Mouse (Mus musculus) E14TG2a.4 (cell line): ENCODE results near the gene Npcd.

Experiments used
- H3K27me3 ChIP-seq: 2 replicates; pipeline ENCODE4 v1.6.1; 2014; ENCODE audit warnings: low read length, control low read depth; ENCODE audit not compliant: insufficient read depth
- H3K36me3 ChIP-seq: 2 replicates; pipeline ENCODE4 v1.6.1; 2014; ENCODE audit warnings: low read length, control low read depth; ENCODE audit not compliant: insufficient read depth
- H3K4me1 ChIP-seq: replicated peaks from 2 replicates; pipeline ENCODE4 v1.6.1; 2014; ENCODE audit warnings: low read depth, low read length, control low read depth
- H3K4me3 ChIP-seq: replicated peaks from 2 replicates; pipeline ENCODE4 v1.5.1; 2014; ENCODE audit warnings: mild to moderate bottlenecking, low read length
- H3K9me3 ChIP-seq: 2 replicates; pipeline ENCODE4 v1.6.1; 2014; ENCODE audit warnings: low read length, control low read depth
- CTCF ChIP-seq: conservative IDR thresholded peaks from 2 replicates; pipeline ENCODE4 v1.5.1; 2014; ENCODE audit warnings: low read length
- NANOG ChIP-seq: IDR thresholded peaks from 2 replicates; pipeline ENCODE4 v1.6.1; 2014; ENCODE audit warnings: borderline replicate concordance, low read length, mixed read lengths
- POU5F1 ChIP-seq: IDR thresholded peaks from 2 replicates; pipeline ENCODE4 v1.6.1; 2014; ENCODE audit warnings: low read length, borderline replicate concordance

Npcd gene

DNA sequence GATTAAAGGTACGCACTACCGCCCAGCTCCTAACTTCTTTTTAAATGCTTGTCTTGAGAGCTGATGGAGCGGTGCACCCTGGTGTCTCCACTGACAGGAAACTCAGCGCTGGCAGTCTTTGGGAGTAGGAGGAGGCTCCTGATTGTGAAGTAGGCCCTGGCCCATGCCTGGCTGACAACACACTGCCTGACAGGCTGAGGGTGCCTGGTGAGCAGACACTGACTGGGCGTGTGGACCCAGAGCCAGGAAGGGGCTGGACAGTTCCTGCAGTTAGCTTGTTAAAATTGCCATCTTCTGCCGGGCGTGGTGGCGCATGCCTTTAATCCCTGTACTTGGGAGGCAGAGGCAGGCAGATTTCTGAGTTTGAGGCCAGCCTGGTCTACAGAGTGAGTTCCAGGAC, 83.8 kb downstream of the Npcd start:
- Histone ChIP-seq H3K27me3 (no peaks in the 10 kb centered on the region; the same call in 1 of the 2 replicates), H3K4me3 (no peak overlapping the region), H3K36me3 (no peaks in the 10 kb centered on the region), H3K9me3 (no peaks in the 10 kb centered on the region), H3K4me1 (peaks cover 65% of the 10 kb centered on the region)
- TF ChIP-seq NANOG (no peak), POU5F1 (no peak), CTCF (no peak)

DNA sequence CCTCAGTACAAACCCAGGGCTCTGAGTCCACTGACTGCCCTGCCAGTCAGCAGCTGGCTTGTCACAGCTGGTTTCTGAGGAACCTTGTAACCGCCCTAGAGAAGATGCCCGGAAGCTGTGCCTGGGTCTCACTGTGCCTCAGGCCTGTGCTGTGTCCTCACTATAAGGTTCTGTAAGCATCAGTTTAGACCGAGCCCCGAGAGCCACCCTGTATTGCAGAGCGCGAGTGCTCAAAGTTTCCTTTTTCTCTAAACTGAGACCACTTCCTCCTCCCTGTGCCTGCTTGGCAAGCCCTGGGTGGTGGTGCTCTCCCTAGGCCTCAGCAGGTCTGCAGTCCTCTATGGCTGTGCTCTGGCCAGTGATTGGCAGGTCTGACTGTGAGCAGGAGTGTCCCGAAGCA, 84.9 kb downstream of the Npcd start:
- TF ChIP-seq CTCF (no peak), NANOG (no peak), POU5F1 (no peak)

DNA sequence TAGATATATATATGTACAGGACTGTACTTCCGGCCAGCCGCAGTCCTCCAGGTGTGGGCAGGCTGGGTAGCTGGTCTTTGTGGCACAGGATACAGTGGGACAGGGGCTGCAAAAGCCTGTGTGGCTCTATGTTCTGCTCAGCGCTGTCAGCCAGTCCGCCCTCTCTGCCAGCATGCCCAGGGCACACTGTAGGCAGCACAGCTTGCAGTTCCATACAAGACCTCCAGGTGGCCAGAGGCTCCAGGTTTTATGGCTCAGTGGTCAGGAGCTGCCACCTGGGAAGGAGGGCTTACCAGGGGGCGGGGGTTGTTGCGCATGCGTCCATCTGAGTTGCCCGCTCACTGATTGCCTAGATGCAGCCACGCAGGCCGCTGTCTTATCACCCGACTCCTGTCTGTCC, 86.0 kb downstream of the Npcd start:
- Histone ChIP-seq H3K4me3 (peak overlapping the region; percentile 70), H3K4me1 (peaks cover 73% of the 10 kb centered on the region), H3K27me3 (no peaks in the 10 kb centered on the region), H3K9me3 (no peaks in the 10 kb centered on the region), H3K36me3 (no peaks in the 10 kb centered on the region)
- TF ChIP-seq NANOG (no peak), CTCF (peak; percentile 95)

More for the DNA sequence above, 84.9 kb downstream of the Npcd start:
- H3K4me1 ChIP-seq = peaks cover 76% of the 10 kb centered on the region
- H3K9me3 ChIP-seq = no peaks in the 10 kb centered on the region
- no peaks in the 10 kb centered on the region; the same call in 1 of the 2 replicates for H3K27me3 ChIP-seq
- no peak overlapping the region; the same call in 1 of the 2 replicates for H3K4me3 ChIP-seq
- no peaks in the 10 kb centered on the region for H3K36me3 ChIP-seq

DNA sequence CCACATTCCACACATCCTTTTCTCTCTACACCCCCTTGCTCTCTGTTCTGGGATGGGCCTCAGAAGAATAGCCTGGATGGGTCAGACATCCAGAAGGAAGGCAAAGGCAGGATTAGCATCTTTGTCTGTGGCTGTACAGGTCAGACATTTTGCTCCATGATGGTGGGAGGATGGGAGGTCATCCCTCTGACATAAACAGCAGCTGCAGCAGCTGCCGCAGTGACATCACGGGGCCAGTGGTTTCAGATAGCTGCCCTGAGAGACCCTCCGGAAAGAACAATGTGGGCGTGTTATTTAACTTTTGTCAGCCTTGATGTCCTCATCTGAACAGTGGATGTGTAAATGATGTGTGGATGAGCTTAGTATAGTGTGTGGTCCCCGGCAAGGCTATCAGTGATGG, 88.2 kb downstream of the Npcd start:
- Histone ChIP-seq H3K27me3 (peaks cover 5% of the 10 kb centered on the region; the same call in 1 of the 2 replicates), H3K4me1 (peaks cover 70% of the 10 kb centered on the region), H3K36me3 (no peaks in the 10 kb centered on the region), H3K9me3 (no peaks in the 10 kb centered on the region), H3K4me3 (0 out of 2 replicates have a peak overlapping the region, but pooled peaks have one; percentile 48)
- TF ChIP-seq CTCF = no peak
- no peak for TF ChIP-seq NANOG
- no peak for TF ChIP-seq POU5F1

DNA sequence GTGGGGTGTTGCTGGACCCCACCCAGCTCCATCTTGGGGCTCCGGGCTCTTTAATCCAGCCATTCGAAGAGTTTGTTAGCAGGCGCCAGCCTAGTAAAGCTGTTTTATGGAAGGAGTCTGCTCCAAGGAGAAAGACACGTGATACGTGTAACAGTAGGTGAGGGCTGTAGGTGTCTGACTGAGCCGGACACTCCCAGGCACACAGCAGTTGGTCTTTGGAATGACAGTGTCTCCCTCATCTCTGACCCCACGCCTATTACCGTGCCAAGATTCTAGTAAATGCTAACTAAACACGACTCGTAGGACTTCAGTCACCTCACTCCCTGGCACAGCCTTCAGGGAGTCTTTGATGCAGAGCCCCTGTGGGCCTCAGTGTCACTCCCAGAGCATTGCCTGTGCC, 88.7 kb downstream of the Npcd start:
- Histone ChIP-seq H3K36me3 (no peaks in the 10 kb centered on the region), H3K4me3 (peak overlapping the region; percentile 48; the same call in 1 of the 2 replicates), H3K27me3 (peaks cover 5% of the 10 kb centered on the region; the same call in 1 of the 2 replicates), H3K9me3 (no peaks in the 10 kb centered on the region), H3K4me1 (peaks cover 69% of the 10 kb centered on the region)
- no peak for TF ChIP-seq CTCF
- no peak for TF ChIP-seq POU5F1
- no peak for TF ChIP-seq NANOG

DNA sequence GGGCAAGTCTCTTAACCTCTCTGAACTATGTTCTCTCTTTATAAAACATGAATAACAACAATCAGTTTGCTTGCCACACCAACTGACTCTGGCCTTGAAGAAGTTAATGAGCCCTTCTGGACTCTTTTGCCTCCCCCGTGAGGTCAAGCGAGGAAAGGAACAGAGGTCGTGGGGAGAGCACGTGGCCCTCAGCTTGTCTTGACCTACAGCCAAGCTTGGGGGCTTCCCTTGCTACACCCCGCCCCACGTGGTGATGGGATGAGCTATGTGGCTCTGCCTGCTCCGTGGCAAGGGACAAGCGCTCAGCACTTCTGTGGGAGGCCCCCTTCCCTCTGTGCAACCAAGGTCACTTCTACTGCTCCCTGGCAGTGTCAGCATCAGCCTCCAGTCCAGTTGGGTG, 89.3 kb downstream of the Npcd start:
- TF ChIP-seq NANOG (peak; percentile 8; the same call in 1 of the 2 replicates), CTCF (no peak), POU5F1 (no peak)
- Histone ChIP-seq H3K4me1 (peaks cover 65% of the 10 kb centered on the region), H3K36me3 (peaks cover 1% of the 10 kb centered on the region; the same call in 1 of the 2 replicates), H3K9me3 (no peaks in the 10 kb centered on the region), H3K27me3 (peaks cover 5% of the 10 kb centered on the region; the same call in 1 of the 2 replicates), H3K4me3 (peak overlapping the region; percentile 48; the same call in 1 of the 2 replicates)

DNA sequence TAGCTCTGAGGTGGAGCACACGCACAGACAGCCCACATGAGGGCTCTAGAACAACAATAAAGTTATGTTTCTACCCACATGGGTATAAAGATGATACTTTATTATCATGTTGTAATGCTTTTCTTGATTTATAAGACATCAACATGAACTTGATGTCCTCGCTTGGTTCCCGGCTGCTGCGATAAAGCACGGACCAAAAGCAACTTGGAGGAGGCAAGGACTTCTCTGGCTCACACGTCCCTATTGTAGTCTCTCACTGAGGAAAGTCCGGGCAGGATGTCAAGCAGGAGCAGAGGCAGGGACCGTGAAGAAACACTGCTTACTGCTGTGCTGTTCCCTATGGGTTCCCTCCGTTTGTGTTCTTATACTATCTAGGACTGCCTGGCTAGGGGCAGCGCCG, 90.0 kb downstream of the Npcd start:
- TF ChIP-seq NANOG (no peak), CTCF (no peak), POU5F1 (no peak)
- Histone ChIP-seq H3K4me1 (peaks cover 66% of the 10 kb centered on the region), H3K4me3 (no peak overlapping the region), H3K36me3 (peaks cover 9% of the 10 kb centered on the region), H3K9me3 (no peaks in the 10 kb centered on the region), H3K27me3 (peaks cover 5% of the 10 kb centered on the region; the same call in 1 of the 2 replicates)

DNA sequence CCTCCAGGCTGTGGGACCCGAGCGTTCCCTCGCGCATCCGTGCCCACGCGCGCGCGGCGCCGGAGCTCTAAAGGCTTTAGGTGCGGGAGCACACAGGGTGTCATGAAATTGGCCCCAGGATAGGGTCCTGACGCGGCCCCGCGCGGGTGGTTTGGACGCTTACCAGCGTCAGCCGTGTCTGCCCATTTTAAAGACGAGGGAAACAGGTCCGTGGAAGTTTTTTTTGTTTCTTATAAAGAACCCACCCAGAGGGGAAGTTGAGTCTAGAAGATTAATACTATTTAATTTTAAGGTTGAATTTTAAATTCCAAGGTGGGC, 91.4 kb downstream of the Npcd start:
- TF ChIP-seq POU5F1 = no peak
- no peak for TF ChIP-seq CTCF
- TF ChIP-seq NANOG = no peak
- H3K36me3 ChIP-seq = peaks cover 21% of the 10 kb centered on the region
- H3K4me1 ChIP-seq = peaks cover 63% of the 10 kb centered on the region
- H3K27me3 ChIP-seq = peaks cover 5% of the 10 kb centered on the region; the same call in 1 of the 2 replicates
- H3K4me3 ChIP-seq = peak overlapping the region; percentile 93
- no peaks in the 10 kb centered on the region for H3K9me3 ChIP-seq
